Mouse (Mus musculus) gonadal fat pad, adult 2 months (tissue): ENCODE measurements around the gene Gm10096. TPM values are rescaled to one million over a fixed set of nuclear protein-coding genes. Genes with fewer than 3 reads are reported as not detected.
"Not testable (repeated sequence)": the region's sequence is repeated elsewhere in the genome, so short reads cannot be mapped to it uniquely, and the experiment has no call there.

Experiments used
- DNase-seq: peaks from one replicate; pipeline ENCODE4 v3.0.0-alpha.2; 2012; ENCODE audit warnings: low read depth
- polyA plus RNA-seq: library from polyadenylated mRNA; depleted of rRNA; stranded (reverse); fragments of >200 nt; gene quantifications from 2 replicates; pipeline ENCODE4 v1.2.3, GENCODE M21; 2012; rRNA removed

Gene Gm10096
- polyA plus RNA-seq = not detected in 2 replicates

DNA sequence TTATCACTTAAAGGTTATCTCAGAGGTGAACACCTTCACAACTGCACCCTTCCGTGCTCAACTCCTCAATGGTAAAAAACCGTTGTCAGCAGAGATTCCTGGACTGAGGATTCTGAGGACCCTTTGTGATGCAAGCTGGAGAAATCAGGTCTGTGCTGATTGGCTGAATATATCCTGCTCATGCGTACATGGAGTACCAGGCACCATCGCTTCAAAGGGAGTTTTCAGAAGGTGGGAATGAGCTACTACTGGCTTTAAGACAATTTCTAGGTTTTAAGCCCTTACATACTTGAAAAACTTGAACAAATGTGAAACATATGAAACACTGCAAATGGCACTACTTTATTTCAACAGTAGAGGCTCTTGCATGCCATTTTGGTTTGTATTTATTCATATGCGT, at the start of gene Gm10096:
Gene Gm10096 (minus strand): TSS at position 101 of the 400 bp plus-strand sequence.
- DNase-seq = not testable (repeated sequence)
